Mouse (Mus musculus) olfactory bulb, adult 2 months (tissue): ENCODE measurements at regions not wholly inside any gene's neighbourhood (a gene's known extent, or its start where the extent isn't known, plus 50 kb on each side); places are given as distances from the start of the nearest gene placed in this dataset.

ENCODE experiments used
- CTCF ChIP-seq: fragments of 200-500 bp; IDR thresholded peaks from 2 replicates; pipeline ENCODE4 v1.5.1; 2012; ENCODE audit warnings: low read depth, mild to moderate bottlenecking, low read length, moderate library complexity; ENCODE audit not compliant: insufficient read depth
- POLR2A ChIP-seq: fragments of 200-500 bp; IDR thresholded peaks from 2 replicates; pipeline ENCODE4 v1.6.1; 2012; ENCODE audit warnings: mild to moderate bottlenecking, low read depth, low read length, moderate library complexity; ENCODE audit not compliant: insufficient read depth

- TF ChIP-seq CTCF: no peak
- TF ChIP-seq POLR2A: no peak
Measured at GRCm38 (mm10) chr12:92740818-92741217, 891.9 kb upstream of the Sel1l start.
